Comparison of ENCODE assay signal across 28 mouse cellular contexts in the genomic region with DNA sequence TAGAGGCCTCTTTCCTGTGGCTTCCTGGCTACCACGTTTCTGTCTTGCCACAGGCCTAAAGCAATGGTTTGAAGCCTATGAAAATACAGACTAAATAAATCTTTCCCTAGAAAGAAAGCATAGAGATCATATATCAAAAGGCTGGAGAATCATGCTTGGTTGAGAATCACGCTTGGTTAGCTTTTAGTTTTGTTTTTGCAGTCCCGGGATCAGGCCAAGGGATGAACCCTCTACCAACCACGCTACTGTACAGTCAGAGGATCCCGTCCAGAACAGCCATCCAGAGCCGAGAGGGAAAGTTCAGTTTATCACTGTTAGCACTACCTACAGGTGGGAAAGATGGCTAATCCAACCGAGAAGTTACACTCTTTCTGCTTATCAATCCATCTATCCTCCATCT. TPM values are rescaled to one million over a fixed set of nuclear protein-coding genes. Genes with fewer than 3 reads are reported as not detected.
DNase-seq lines count a peak whose midpoint lies in the region; ATAC-seq lines count a peak whose summit lies in the region.
"Had no signal": no experiment of that assay in that cellular context is flagged by ENCODE, and none has a peak within 500 bp of the region (broad histone marks: within the 10 kb centered on the region; RNA-seq: fewer than 3 reads in every experiment).

No protein-coding gene starts in this region.

- ATAC-seq in embryonic facial prominence, embryonic 12.5 days (ENCODE audit: insufficient number of reproducible peaks, insufficient read depth, low FRiP score, low TSS enrichment) = no peak
- 0 out of 2 replicates have a peak, but pooled peaks have one; percentile 27 for ATAC-seq in kidney, embryonic 15.5 days (replicated peaks; ENCODE audit: low FRiP score)
- ATAC-seq in neural tube, embryonic 15.5 days (ENCODE audit: low FRiP score) = no peak
- ATAC-seq in liver, embryonic 11.5 days (replicated peaks; ENCODE audit: low FRiP score) = no peak
- ATAC-seq: activated CD4-positive, CD25-positive, alpha-beta regulatory T cell, adult 4 months; forebrain, embryonic 16.5 days had no signal

- no peaks in the 10 kb centered on the region for H3K9me3 ChIP-seq in embryonic facial prominence, embryonic 12.5 days
- H3K9me3 ChIP-seq in embryonic facial prominence, embryonic 10.5 days = no peaks in the 10 kb centered on the region
- H3K9me3 ChIP-seq in kidney, embryonic 15.5 days (replicated peaks) = no peaks in the 10 kb centered on the region
- no peaks in the 10 kb centered on the region for H3K9me3 ChIP-seq in neural tube, embryonic 15.5 days (replicated peaks)
- H3K9me3 ChIP-seq in liver, embryonic 11.5 days (ENCODE audit: control insufficient read depth, low read length) = no peaks in the 10 kb centered on the region
- H3K9me3 ChIP-seq: heart, embryonic 10.5 days; hindbrain, embryonic 12.5 days had no signal

- DNase-seq in embryonic facial prominence, embryonic 10.5 days (ENCODE audit: low spot score) = no peak
- DNase-seq in kidney, postnatal 14 days = no peak
- DNase-seq in neural tube, embryonic 10.5 days (ENCODE audit: extremely low spot score, low spot score) = no peak
- DNase-seq in liver, embryonic 11.5 days (ENCODE audit: low spot score) = no peak
- no peak for DNase-seq in left cerebral cortex, postnatal 4 days
- DNase-seq: adrenal gland, adult 2 months; adrenal gland, postnatal 36 days; cerebellum, adult 18-20 months; cerebellum, postnatal 10 days; gastrocnemius, postnatal 10 days; heart, postnatal 36 days; kidney, adult 18-20 months; kidney, postnatal 25 days; lung, postnatal 10 days; midbrain, embryonic 14.5 days; right cerebral cortex, adult 18-20 months; spleen, adult 18-20 months; thymus, adult 2 months; thymus, postnatal 36 days had no signal

- WGBS in embryonic facial prominence, embryonic 12.5 days = 62% methylated on average over 7 of the region's 7 CpGs
- 74% methylated on average over 7 of the region's 7 CpGs for WGBS in embryonic facial prominence, embryonic 10.5 days
- 16% methylated on average over 7 of the region's 7 CpGs for WGBS in kidney, embryonic 15.5 days
- WGBS in neural tube, embryonic 15.5 days = 88% methylated on average over 7 of the region's 7 CpGs
- 72% methylated on average over 7 of the region's 7 CpGs for WGBS in liver, embryonic 11.5 days

- no peak overlapping the region for H3K27ac ChIP-seq in embryonic facial prominence, embryonic 12.5 days
- no peak overlapping the region for H3K27ac ChIP-seq in embryonic facial prominence, embryonic 10.5 days (replicated peaks)
- H3K27ac ChIP-seq in kidney, embryonic 15.5 days = no peak overlapping the region
- 0 out of 2 replicates have a peak overlapping the region, but pooled peaks have one; percentile 73 for H3K27ac ChIP-seq in neural tube, embryonic 15.5 days (replicated peaks)
- no peak overlapping the region for H3K27ac ChIP-seq in liver, embryonic 11.5 days (ENCODE audit: low read depth, low read length)
- H3K27ac ChIP-seq: heart, embryonic 10.5 days; hindbrain, embryonic 12.5 days; left cerebral cortex, adult 2 months had no signal

- H3K4me2 ChIP-seq in embryonic facial prominence, embryonic 12.5 days (replicated peaks) = no peak overlapping the region
- no peak overlapping the region for H3K4me2 ChIP-seq in kidney, embryonic 15.5 days
- H3K4me2 ChIP-seq in neural tube, embryonic 15.5 days = no peak overlapping the region
- H3K4me2 ChIP-seq in liver, embryonic 11.5 days = no peak overlapping the region
- H3K4me2 ChIP-seq: hindbrain, embryonic 12.5 days had no signal

- H3K9ac ChIP-seq in embryonic facial prominence, embryonic 12.5 days = peak overlapping the region; percentile 24; the same call in 1 of the 2 replicates
- H3K9ac ChIP-seq in kidney, embryonic 15.5 days = no peak overlapping the region
- H3K9ac ChIP-seq in neural tube, embryonic 15.5 days (replicated peaks) = no peak overlapping the region
- no peak overlapping the region for H3K9ac ChIP-seq in liver, embryonic 11.5 days (ENCODE audit: low read depth, low read length)
- H3K9ac ChIP-seq: hindbrain, embryonic 12.5 days had no signal

- peaks cover 9% of the 10 kb centered on the region for H3K36me3 ChIP-seq in embryonic facial prominence, embryonic 12.5 days
- peaks cover 54% of the 10 kb centered on the region for H3K36me3 ChIP-seq in embryonic facial prominence, embryonic 10.5 days (replicated peaks)
- H3K36me3 ChIP-seq in kidney, embryonic 15.5 days = peaks cover 30% of the 10 kb centered on the region; the same call in 1 of the 2 replicates
- H3K36me3 ChIP-seq in neural tube, embryonic 15.5 days = peaks cover 10% of the 10 kb centered on the region; the same call in 1 of the 2 replicates
- peaks cover 5% of the 10 kb centered on the region; the same call in 1 of the 2 replicates for H3K36me3 ChIP-seq in liver, embryonic 11.5 days (ENCODE audit: control insufficient read depth, insufficient read depth, low read length)

- peaks cover 35% of the 10 kb centered on the region for H3K4me1 ChIP-seq in embryonic facial prominence, embryonic 12.5 days
- H3K4me1 ChIP-seq in embryonic facial prominence, embryonic 10.5 days = peaks cover 42% of the 10 kb centered on the region
- H3K4me1 ChIP-seq in kidney, embryonic 15.5 days = peaks cover 54% of the 10 kb centered on the region
- H3K4me1 ChIP-seq in neural tube, embryonic 15.5 days = peaks cover 47% of the 10 kb centered on the region
- H3K4me1 ChIP-seq in liver, embryonic 11.5 days (replicated peaks; ENCODE audit: control insufficient read depth, insufficient read depth, low read length) = peaks cover 13% of the 10 kb centered on the region

- no peaks in the 10 kb centered on the region for H3K27me3 ChIP-seq in embryonic facial prominence, embryonic 12.5 days
- no peaks in the 10 kb centered on the region for H3K27me3 ChIP-seq in embryonic facial prominence, embryonic 10.5 days (replicated peaks; ENCODE audit: low read depth, poor library complexity, severe bottlenecking)
- no peaks in the 10 kb centered on the region for H3K27me3 ChIP-seq in kidney, embryonic 15.5 days
- H3K27me3 ChIP-seq in neural tube, embryonic 15.5 days (replicated peaks) = no peaks in the 10 kb centered on the region
- no peaks in the 10 kb centered on the region for H3K27me3 ChIP-seq in liver, embryonic 11.5 days (replicated peaks; ENCODE audit: control insufficient read depth, insufficient read depth, low read length)
- H3K27me3 ChIP-seq: CH12.LX; hindbrain, embryonic 12.5 days had no signal

- intact Hi-C loops in left cerebral cortex, postnatal 4 days (cut with DNase I) = no loop called here

- H3K4me3 ChIP-seq in embryonic facial prominence, embryonic 12.5 days = no peak overlapping the region
- no peak overlapping the region for H3K4me3 ChIP-seq in embryonic facial prominence, embryonic 10.5 days
- no peak overlapping the region for H3K4me3 ChIP-seq in kidney, embryonic 15.5 days (replicated peaks)
- no peak overlapping the region for H3K4me3 ChIP-seq in neural tube, embryonic 15.5 days (replicated peaks)
- no peak overlapping the region for H3K4me3 ChIP-seq in liver, embryonic 11.5 days (ENCODE audit: low read depth, low read length)
- H3K4me3 ChIP-seq: heart, embryonic 10.5 days; hindbrain, embryonic 12.5 days; left cerebral cortex, adult 2 months had no signal

RNA-seq across cellular contexts. Expression of a gene that starts 15.2 kb away (rescaled TPM):
- polyA plus RNA-seq in embryonic facial prominence, embryonic 12.5 days (2016; fragmentation: Nextera tagmentation; extraction: Ambion mirVana) = 11.6 and 12.3 TPM in 2 replicates
- 14.1 and 15.1 TPM in 2 replicates for polyA plus RNA-seq in embryonic facial prominence, embryonic 10.5 days (2016; fragmentation: Nextera tagmentation; extraction: Ambion mirVana)
- polyA plus RNA-seq in kidney, embryonic 15.5 days (2015; fragmentation: Nextera tagmentation; extraction: Ambion mirVana) = 9.5 and 11.1 TPM in 2 replicates
- polyA plus RNA-seq in neural tube, embryonic 15.5 days (2015; fragmentation: Nextera tagmentation; extraction: Ambion mirVana) = 12.4 and 13.0 TPM in 2 replicates
- polyA plus RNA-seq in liver, embryonic 11.5 days (2014; fragmentation: Nextera tagmentation; extraction: Ambion mirVana) = 5.6 and 6.0 TPM in 2 replicates
- total RNA-seq in left cerebral cortex, postnatal 4 days (2021) = 10 to 100 TPM; 39.0 to 39.2 TPM

RNA-seq across cellular contexts. Expression of a gene that starts 32.2 kb away (rescaled TPM):
- polyA plus RNA-seq in embryonic facial prominence, embryonic 12.5 days (2016; fragmentation: Nextera tagmentation; extraction: Ambion mirVana) = 14.6 and 16.3 TPM in 2 replicates
- polyA plus RNA-seq in embryonic facial prominence, embryonic 10.5 days (2016; fragmentation: Nextera tagmentation; extraction: Ambion mirVana) = 16.0 and 16.7 TPM in 2 replicates
- 15.6 and 17.3 TPM in 2 replicates for polyA plus RNA-seq in kidney, embryonic 15.5 days (2015; fragmentation: Nextera tagmentation; extraction: Ambion mirVana)
- polyA plus RNA-seq in neural tube, embryonic 15.5 days (2015; fragmentation: Nextera tagmentation; extraction: Ambion mirVana) = 17.0 and 19.0 TPM in 2 replicates
- polyA plus RNA-seq in liver, embryonic 11.5 days (2014; fragmentation: Nextera tagmentation; extraction: Ambion mirVana) = 10.5 and 12.1 TPM in 2 replicates
- 1 to 10 TPM; 7.8 to 8.0 TPM for total RNA-seq in left cerebral cortex, postnatal 4 days (2021)

RNA-seq across cellular contexts. Expression of a gene that starts 49.7 kb away (rescaled TPM):
- polyA plus RNA-seq in embryonic facial prominence, embryonic 12.5 days (2016; fragmentation: Nextera tagmentation; extraction: Ambion mirVana) = 256 and 268 TPM in 2 replicates
- 262 and 273 TPM in 2 replicates for polyA plus RNA-seq in embryonic facial prominence, embryonic 10.5 days (2016; fragmentation: Nextera tagmentation; extraction: Ambion mirVana)
- polyA plus RNA-seq in kidney, embryonic 15.5 days (2015; fragmentation: Nextera tagmentation; extraction: Ambion mirVana) = 502 and 516 TPM in 2 replicates
- polyA plus RNA-seq in neural tube, embryonic 15.5 days (2015; fragmentation: Nextera tagmentation; extraction: Ambion mirVana) = 289 and 350 TPM in 2 replicates
- polyA plus RNA-seq in liver, embryonic 11.5 days (2014; fragmentation: Nextera tagmentation; extraction: Ambion mirVana) = 256 and 273 TPM in 2 replicates
- 100 to 1,000 TPM; 238 to 247 TPM for total RNA-seq in left cerebral cortex, postnatal 4 days (2021)
